8 mouse cellular contexts compared by ENCODE assay signal in the genomic region with DNA sequence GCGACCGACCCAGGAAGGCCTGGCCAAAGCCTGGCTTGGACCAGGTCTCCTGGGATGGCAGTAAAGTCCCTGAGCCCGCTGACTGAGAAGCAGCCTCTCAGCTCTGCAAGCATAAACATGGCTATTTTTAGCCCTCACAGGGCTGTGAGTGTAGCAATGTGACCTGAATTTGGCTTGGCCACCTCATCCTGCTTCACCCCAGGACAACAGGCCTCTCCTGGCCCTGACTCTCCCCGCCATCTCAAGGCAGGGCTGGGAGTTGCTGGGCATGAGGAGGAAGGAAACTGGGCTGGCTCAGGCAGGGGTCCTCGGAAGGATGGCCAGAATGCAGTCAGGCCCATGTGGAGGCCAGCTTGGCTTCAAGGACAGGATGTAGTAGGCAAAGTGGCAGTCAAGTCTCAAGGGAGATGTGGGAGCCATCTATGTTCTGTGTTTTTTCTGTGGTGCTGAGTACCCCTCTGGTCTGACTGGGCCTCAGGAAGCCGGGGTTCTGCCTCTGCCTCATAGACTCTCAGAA. TPM values are rescaled to one million over a fixed set of nuclear protein-coding genes. Genes with fewer than 3 reads are reported as not detected.
DNase-seq lines count a peak whose midpoint lies in the region; ATAC-seq lines count a peak whose summit lies in the region.

No protein-coding gene starts in this region.

- H3K9me3 ChIP-seq in midbrain, embryonic 13.5 days, result no peaks in the 10 kb centered on the region

- H3K4me3 ChIP-seq in midbrain, embryonic 13.5 days (replicated peaks), result no peak overlapping the region

- H3K9ac ChIP-seq in midbrain, embryonic 13.5 days (replicated peaks), result peak overlapping the region; percentile 7; the same call in 1 of the 2 replicates

- H3K4me1 ChIP-seq in midbrain, embryonic 13.5 days (replicated peaks), result peaks cover 100% of the 10 kb centered on the region

- no peak for ATAC-seq in midbrain, embryonic 13.5 days

- H3K4me2 ChIP-seq in midbrain, embryonic 13.5 days (replicated peaks), result no peak overlapping the region

- 78% methylated on average over 6 of the region's 6 CpGs for WGBS in midbrain, embryonic 13.5 days

- H3K27me3 ChIP-seq in midbrain, embryonic 13.5 days, result no peaks in the 10 kb centered on the region

- no peaks in the 10 kb centered on the region for H3K36me3 ChIP-seq in midbrain, embryonic 13.5 days

- peak; percentile 87 for DNase-seq in gastrocnemius, adult 18-20 months (ENCODE audit: low spot score)
- DNase-seq in gastrocnemius, postnatal 4 days (ENCODE audit: low spot score in 2 of 2), result no peak
- DNase-seq in adrenal gland, postnatal 36 days, result peak; percentile 75 to 77
- peak; percentile 81 to 91 for DNase-seq in heart, adult 18-20 months
- DNase-seq in kidney, postnatal 10 days, result peak; percentile 60
- no peak for DNase-seq in right cerebral cortex, postnatal 36 days (ENCODE audit: low spot score in 2 of 2)
- DNase-seq in layer of hippocampus, postnatal 25 days (ENCODE audit: extremely low spot score in 1 of 2, low spot score in 1 of 2), result no peak

- H3K27ac ChIP-seq in midbrain, embryonic 13.5 days, result peak overlapping the region; percentile 68

RNA-seq across cellular contexts. Expression of a gene that starts 29.2 kb away (rescaled TPM):
- total RNA-seq in gastrocnemius, adult 18-20 months (2021), result 10 to 100 TPM; 26.6 to 28.6 TPM
- 10 to 100 TPM; 53.8 to 55.2 TPM for total RNA-seq in gastrocnemius, postnatal 4 days (2021)
- 100 to 1,000 TPM in 1 of 2 experiments, 10 to 100 TPM in 1; 98.2 to 143 TPM for total RNA-seq in adrenal gland, postnatal 36 days (2021)
- total RNA-seq in heart, adult 18-20 months (2021), result 10 to 100 TPM; 32.5 to 38.5 TPM
- polyA plus RNA-seq in midbrain, embryonic 13.5 days (2015; fragmentation: Nextera tagmentation; extraction: Ambion mirVana), result 68.8 and 80.3 TPM in 2 replicates
- 100 to 1,000 TPM in 1 of 2 experiments, 10 to 100 TPM in 1; 82.5 to 105 TPM for total RNA-seq in layer of hippocampus, postnatal 25 days (2021)

Comparison
In these comparisons a context has a peak if more than half of its experiments do, and no peak if none do; other contexts are left out.
1. DNase-seq: peak in gastrocnemius, adult 18-20 months (single experiment), adrenal gland, postnatal 36 days (2 of 2), heart, adult 18-20 months (2 of 2) and kidney, postnatal 10 days (single experiment); none in gastrocnemius, postnatal 4 days (0 of 2), right cerebral cortex, postnatal 36 days (0 of 2) and layer of hippocampus, postnatal 25 days (0 of 2).